Mouse (Mus musculus): ENCODE measurements around the gene Cpsf7. TPM values are rescaled to one million over a fixed set of nuclear protein-coding genes. Genes with fewer than 3 reads are reported as not detected.

The Cpsf7 gene
- total RNA-seq (2021), result 10 to 100 TPM; 17.0 to 21.0 TPM
- long read RNA-seq, experiment 1, partial matches to known transcripts, result 2 of 5 reads
- long read RNA-seq, experiment 1, other reads (novel, unspliced or antisense), result 1 of 5 reads
- long read RNA-seq, experiment 2, partial matches to known transcripts, result 3 of 7 reads
- long read RNA-seq, experiment 2, other reads (novel, unspliced or antisense), result 3 of 7 reads

DNA sequence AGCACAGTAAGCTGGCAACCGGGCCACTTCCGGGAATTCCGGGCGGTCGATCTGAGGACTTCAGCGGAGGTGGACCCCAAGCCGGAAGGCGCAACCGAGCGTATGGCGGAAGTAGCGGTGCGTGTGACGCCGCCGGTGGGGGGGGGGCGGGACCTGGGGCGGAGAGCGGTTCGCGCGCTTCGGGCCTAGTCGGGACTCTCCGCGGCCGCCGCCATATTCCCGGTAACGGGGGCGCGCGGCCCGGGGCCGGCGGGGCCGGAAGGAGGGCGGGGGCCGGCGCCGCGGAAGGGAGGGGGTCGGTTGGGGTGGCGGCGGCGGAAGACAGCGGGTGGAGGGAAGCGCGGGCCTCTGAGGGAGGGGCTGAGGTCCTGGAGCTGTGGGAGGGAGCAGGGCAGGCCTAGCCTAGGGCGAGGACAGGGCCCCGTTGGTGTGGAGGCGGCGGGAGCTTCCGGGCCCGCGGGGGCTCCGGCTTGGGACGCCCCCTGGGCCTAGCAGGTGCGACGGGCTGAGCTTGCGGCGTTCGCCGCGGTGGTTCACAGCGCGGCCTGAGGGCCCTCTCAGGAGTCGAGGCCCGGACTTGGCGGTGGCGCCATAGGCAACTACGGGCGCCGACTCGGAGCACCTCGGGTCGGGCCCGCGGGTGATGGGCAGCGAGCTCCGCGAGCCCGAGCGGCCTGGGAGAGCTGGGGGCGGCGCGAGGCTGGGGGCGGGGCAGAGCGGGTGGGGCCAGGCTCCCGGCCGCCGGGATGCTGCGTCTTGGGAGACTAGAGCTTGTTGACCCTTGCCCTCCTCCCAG is at the start of gene Cpsf7:
Gene Cpsf7, plus strand, starts transcription at position 161 of the 796 bp plus-strand sequence.
- peak; percentile 93 for DNase-seq
- intact Hi-C loops (cut with DNase I; ENCODE audit: low total_unique reads), result no loop called here

DNA sequence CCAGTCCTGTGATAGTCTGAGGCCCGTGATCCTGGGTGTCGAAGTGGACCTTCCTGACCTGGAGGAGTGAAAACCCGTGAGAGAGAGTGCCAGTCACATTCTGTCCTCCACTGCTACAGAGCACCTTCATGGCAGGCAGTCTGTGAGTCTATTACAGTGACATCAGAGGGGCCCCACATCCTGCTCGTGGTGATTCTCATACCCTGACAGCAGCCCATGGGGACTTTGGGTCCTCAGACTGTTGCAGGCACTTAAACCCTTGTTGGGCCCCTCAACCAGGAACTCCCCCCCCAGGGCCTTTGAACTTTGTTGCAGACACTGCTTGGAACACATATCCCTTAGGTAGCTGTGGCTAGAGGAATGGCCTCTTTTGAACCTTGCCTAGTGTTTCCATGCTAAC is 45.5 kb upstream of the Cpsf7 start:
- intact Hi-C loops (cut with DNase I; ENCODE audit: low total_unique reads), result no loop called here
- DNase-seq, result no peak

DNA sequence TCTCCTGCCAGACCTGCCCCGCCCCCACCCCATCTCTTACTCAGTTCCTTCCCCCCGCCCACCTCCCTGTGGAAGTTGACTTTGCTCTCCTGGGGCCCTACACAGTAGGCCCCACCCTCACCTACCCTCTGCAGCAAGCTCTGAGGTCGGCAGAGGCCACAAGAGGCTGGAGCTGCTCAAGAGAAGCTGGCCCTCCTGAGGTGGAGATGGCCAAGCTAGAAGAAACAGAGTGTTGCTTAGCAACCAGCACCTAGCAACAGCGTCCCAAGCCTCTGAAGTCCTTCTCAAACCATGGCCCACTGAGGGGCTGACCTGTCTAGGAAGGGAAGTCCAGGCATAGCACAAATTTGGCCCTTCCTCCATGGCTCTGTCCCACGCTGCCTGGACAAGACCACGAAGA is 42.4 kb upstream of the Cpsf7 start, which contains the start of gene Ppp1r32:
Gene Ppp1r32, minus strand, starts transcription at position 226 of the 400 bp plus-strand sequence.
- intact Hi-C loops (cut with DNase I; ENCODE audit: low total_unique reads), result loop anchor here (10.0 kb wide), 1 partner anchor 228 kb away; no protein-coding TSS in a partner anchor
- no peak for DNase-seq

DNA sequence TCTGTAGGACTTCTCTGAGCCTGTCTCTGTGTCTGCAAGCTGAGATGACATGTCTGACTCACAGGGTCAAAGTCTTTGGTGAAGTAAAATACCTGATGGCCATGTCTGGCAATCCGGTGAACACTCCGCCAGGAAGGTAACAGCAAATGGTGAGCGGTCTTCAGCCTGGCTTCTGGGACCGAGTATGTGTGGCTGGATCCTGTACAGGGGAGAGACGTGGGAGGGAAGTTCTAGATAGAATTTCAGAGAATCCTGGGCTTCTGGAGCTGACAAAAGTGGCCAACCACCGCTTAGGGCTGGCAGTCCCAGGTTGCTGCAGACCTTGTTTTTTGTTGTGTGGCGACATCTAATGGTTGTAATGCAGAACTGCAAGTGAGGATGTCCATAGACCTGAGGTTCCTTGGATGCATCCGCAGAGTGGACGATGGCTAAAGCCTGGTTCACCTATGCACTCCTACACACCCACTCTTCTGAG is 38.8 kb upstream of the Cpsf7 start:
- intact Hi-C loops (cut with DNase I; ENCODE audit: low total_unique reads), result loop anchor here (10.0 kb wide), 1 partner anchor 232 kb away; no protein-coding TSS in a partner anchor
- peak; percentile 19 for DNase-seq

DNA sequence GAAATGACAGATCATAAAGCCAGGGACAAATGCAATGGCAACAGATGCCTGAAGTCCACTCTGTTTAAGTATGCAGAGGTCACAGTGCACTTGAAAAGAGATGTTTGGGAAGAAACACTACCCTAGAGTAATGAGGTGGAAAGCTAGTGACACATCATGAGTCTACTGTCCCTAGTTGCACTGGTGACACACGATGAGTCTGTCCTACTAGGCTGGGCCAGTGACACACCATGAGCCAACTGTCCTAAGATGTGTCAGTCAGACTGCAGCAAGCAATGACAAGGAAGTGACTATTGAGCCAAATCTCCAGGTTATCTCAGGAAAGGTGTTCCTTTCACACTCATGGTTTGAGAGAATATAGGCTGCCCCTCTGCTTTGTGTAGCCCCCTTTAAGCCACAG is 29.4 kb upstream of the Cpsf7 start:
- no peak for DNase-seq
- intact Hi-C loops (cut with DNase I; ENCODE audit: low total_unique reads), result no loop called here

DNA sequence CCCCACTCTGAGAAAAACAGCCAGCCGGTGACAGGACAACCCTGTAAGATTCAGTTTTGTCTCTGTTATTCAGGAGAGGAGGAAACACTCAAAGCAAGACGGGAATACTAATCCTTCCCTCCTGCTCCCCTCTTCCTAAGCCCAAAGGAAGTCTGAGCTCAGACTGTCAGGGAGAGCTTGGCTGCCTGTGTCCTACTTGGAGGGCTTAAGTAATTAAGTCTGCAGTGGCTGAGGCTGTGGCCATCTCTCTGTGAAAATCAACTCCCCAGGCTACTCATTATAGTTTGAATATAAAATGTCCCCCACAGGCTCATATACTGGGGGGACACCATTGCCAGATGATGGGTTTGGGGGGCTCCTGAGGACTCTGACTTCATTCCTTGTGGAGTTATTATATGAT is 28.1 kb upstream of the Cpsf7 start:
- intact Hi-C loops (cut with DNase I; ENCODE audit: low total_unique reads), result no loop called here
- no peak for DNase-seq

DNA sequence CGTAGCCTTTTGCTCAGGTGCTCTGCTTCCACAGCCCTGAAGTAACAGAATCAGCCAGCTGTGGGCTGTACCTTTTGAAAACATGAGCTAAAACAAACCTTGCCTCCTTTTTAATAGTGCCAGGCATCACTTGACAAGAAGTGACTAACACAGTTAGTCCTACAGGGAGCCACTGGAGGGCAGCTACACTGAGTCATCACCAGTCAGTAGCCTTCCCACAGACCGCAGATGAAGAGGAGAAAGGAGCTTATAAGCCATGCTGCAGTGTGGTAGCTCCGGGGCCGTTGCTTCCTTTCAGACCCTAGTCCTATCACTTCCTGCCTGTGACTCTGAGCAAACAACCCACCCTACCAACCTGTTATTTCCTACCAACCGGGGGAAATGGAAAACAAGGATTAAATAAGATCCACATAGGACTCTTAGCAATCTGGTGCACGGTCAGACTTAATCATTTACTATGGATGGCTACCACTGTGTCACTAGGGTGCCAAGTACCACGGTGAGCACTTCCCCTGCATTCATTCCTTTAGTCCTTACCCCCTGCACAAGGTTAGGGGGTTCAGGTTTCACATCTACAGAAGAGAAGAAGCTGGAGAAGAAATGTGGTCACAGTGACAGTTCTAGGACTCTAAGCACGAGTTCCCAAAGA is 27.4 kb upstream of the Cpsf7 start:
- intact Hi-C loops (cut with DNase I; ENCODE audit: low total_unique reads), result no loop called here
- DNase-seq, result no peak

DNA sequence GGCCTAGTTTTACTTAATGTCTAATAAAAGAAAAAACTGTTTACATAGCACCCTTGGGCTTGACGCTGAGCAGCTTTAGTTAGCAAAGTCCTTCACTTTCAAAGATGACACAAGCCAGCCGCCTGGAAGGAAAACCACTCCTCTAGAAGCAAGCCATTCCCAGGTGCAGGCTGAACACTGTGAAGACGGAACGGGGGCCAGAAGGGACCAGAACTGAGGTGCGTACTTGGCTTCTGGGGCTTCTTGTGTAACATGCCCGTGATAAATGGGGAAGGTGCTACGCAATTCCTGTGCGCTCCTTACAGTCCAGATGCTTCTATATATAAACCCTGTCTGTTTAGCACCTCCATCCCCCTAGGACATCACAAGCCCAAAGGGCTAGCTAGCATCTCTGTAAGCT is 24.5 kb upstream of the Cpsf7 start:
- no peak for DNase-seq
- intact Hi-C loops (cut with DNase I; ENCODE audit: low total_unique reads), result no loop called here

DNA sequence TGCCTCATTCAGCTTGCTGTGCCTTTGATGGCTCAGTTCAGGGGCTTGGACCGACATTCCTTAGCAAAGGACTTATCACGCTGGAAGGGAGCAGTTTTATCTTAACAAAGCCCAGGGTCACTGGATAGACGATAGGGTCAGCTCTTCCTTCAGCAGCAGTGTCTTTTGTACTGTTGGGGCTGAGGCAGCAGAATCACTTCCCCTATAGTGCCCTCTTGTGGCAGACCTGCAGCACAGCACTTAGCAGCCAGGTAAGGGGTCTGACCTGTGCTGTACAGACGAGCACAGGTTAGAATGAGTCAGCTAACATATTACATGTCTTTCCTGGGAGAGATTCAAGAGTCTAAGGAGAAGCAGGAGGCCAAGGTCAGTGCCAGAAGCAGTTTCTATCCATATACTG is 22.5 kb upstream of the Cpsf7 start:
- intact Hi-C loops (cut with DNase I; ENCODE audit: low total_unique reads), result no loop called here
- DNase-seq, result no peak

DNA sequence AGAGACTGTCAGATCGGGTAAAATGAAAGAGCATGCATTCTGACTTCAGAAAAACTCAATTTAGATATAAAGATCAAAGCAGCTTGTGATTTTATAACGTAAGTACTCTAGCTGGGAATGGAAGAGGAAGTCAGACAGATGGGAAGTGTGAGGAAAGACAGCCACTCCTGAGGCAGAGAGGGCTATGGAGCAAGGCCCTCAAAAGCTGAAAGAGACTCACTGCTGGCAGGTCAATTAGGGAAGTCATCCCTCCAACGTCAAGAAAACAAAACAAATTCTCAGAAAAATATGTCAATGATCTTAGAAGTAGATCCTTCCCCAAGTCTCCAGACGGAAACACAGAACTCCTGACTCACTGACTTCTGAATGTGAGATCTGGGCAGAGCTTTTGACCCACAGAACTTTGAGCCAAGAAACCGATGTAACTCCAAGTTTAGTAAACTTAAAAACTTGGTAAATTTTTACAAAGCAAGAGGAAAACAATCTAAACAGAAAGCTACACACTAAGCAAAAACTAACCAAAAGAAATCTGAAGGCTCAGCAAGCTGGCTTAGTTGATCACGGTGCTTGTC is 14.2 kb upstream of the Cpsf7 start:
- intact Hi-C loops (cut with DNase I; ENCODE audit: low total_unique reads), result no loop called here
- DNase-seq, result no peak

DNA sequence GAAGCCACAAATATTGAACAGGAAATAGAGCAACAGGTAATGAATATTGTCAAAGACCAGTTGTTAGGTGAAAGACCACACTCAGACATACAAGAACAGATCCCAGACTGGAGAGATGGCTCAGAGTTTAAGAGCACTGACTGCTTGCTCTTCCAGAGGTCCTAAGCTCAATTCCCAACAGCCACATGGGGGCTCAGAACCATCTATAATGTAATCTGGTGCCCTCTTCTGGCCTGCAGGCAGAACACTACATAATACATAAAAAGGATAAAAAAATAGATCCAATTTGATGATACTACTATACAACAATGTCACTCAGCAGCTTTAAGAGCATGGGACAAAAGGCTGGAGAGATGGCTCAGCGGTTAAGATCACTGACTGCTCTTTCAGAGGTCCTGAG is 4.7 kb upstream of the Cpsf7 start:
- DNase-seq, result no peak
- intact Hi-C loops (cut with DNase I; ENCODE audit: low total_unique reads), result no loop called here

DNA sequence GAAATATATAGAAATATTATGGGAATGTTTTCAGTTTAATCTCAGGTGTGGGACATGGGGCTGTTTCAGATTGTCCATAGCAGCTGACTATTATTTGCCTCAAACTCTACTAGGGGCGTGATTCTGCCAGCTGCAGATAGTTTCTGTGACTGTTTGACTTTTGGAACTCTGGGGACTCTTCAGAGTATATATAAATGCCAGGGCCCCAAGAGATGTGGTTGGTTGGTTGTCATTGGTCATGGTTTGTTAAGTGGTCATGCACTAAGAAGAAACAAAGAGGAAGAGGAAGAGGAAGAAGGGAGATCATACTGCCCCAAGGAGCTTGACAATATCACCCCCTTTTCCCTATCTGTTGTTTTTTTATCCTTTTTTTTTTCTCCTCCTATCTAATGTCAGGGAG is 3.1 kb upstream of the Cpsf7 start:
- intact Hi-C loops (cut with DNase I; ENCODE audit: low total_unique reads), result no loop called here

DNA sequence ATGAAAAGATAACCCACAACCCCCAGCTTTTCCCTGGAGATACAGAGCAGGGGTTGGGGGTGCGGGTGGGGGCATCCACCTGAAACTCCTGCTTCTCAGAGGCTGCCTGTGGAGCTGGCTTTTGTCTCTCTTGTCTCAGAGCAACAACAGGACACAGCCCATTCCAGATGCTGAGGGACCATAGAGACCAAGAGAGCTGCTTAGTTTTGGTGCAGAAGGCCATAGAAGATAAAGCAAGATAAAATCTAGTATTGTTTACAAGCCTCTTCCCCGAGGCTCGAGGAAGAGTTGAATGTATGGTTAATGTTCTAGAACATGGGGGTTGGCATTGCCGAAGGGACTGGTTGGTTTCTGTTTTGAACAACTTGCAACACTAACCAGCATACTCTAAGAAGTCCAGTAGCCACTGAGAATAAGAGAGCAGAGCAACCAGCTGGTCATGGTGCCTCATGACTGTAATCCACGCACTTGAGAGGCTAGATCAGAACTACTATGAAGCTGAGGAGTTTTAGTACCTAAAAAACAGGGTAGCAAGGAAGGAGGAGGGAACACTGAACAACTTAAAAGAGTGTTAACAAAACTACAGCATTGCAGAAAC is 1.5 kb upstream of the Cpsf7 start:
- intact Hi-C loops (cut with DNase I; ENCODE audit: low total_unique reads), result no loop called here
- no peak for DNase-seq

More for the DNA sequence above, 3.1 kb upstream of the Cpsf7 start:
- no peak for DNase-seq

DNA sequence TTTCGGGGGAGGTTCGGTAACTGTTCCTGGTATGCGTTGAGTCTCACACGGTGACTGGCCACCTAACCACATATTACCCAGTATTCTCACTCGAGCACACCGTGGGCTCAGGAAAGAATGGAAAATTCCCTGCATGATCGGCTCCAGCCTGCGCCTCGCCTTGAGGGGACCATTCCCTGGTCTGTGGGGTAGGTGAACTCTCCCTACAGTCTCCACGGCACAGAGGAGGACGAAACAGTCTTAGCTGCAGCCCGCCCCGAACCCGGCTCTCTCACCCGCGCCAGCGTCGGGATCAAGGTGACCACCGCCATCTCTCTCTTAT is 321 bp upstream of the Cpsf7 start:
- DNase-seq, result no peak
- intact Hi-C loops (cut with DNase I; ENCODE audit: low total_unique reads), result no loop called here

DNA sequence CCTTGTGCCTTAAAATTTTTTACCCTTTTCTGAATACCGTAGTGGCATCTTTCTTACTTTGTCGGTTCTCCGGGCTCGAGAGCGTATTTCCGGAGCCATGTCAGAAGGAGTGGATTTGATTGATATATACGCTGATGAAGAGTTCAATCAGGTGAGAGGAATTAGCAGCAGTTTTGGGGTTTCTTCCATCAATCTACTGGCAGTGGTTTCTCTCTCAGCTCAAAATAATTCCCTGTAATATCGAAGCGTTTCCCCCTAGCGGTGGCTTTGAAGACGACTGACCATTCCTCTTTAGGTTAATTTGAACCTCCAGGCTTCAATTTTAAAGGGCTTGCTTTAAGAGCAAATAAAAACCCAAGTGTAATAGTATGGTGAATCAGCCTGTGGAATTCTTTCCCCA is 844 bp downstream of the Cpsf7 start, which contains the start of gene Sdhaf2:
Gene Sdhaf2, minus strand, starts transcription at position 233 of the 400 bp plus-strand sequence.
- DNase-seq, result no peak
- intact Hi-C loops (cut with DNase I; ENCODE audit: low total_unique reads), result no loop called here

DNA sequence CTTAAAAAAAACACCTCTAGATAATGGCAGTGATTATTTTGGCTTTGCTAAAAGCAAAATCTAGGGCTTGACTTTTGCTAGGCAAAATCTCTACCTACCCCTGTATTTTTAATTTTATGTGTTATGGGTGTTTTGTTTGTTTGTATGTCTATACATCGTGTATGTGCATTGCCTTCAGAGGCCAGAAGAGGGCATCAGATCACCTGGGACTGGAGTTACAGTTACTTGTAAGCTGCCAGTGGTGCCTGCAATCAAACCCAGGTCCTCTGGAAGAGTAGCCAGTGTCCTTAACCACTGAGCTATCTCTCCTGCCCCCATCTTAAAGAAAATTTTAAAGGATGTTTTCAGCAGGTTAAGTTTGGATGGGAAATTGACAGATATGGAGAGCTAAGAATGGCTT is 5.0 kb downstream of the Cpsf7 start:
- intact Hi-C loops (cut with DNase I; ENCODE audit: low total_unique reads), result no loop called here

DNA sequence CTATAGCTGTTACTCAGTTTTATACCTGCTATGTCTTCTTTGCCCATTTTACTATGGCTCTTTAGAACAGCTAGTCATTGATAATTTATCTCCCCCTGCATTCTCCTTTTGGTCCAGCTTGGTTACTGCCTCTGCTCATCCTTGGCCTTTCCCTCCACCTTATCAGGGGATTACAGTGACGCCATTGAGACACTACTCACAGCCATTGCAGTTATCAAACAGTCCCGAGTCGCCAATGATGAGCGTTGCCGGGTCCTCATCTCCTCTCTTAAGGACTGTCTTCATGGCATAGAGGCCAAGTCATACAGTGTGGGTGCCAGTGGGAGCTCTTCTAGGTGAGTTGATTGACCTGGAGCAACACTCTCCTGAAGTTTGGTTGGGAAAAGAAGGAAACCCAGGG is 14.4 kb downstream of the Cpsf7 start:
- DNase-seq, result no peak
- intact Hi-C loops (cut with DNase I; ENCODE audit: low total_unique reads), result loop anchor here (5.0 kb wide), 1 partner anchor 73 kb away; no protein-coding TSS in a partner anchor

More for the DNA sequence above, 5.0 kb downstream of the Cpsf7 start:
- no peak for DNase-seq

DNA sequence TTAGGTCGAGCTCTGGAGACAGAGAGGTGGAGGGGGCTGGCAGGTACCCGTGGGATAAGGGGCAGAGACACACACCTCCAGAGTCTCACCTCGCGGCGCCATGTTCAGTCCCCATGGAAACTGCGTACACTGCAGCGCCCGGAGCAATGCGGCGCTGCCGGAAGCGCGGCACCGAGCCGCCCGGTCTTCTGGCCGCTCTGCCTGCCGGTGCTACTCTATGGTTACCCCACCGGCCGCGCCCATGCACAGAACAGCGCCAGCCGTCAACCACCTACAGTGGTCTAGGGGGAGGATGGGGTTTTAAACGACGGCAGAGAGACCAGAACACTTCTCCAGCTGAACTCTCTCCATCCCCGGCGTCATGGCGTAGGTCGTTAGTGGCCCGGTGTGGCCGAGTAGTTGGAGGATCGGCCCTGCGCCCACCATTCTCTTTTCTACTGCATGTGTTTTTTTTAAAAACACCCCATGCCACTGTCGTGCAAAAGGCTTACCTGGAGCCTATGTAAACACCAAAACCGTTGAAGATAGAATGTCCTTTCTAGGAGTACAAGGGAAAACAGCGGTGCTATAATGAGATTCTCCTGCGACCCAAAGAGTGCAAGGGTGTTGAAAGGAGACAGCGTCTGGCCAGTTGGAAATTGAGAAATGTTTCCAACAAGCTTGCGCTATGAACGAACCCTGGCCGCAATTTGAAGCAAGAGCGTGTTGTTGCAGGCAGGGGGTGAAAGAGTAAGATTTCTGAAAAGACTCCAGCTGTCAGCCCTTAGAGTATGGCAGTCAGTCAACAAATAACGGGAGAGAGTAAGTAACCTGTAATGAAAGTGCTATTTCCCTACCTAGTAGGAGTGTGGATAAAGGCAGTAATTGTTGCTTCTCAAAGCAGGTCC is 30.8 kb downstream of the Cpsf7 start, which contains the start of gene Tmem216:
Gene Tmem216, minus strand, starts transcription at position 615 of the 887 bp plus-strand sequence.
- intact Hi-C loops (cut with DNase I; ENCODE audit: low total_unique reads), result no loop called here
- peak; percentile 82 for DNase-seq

DNA sequence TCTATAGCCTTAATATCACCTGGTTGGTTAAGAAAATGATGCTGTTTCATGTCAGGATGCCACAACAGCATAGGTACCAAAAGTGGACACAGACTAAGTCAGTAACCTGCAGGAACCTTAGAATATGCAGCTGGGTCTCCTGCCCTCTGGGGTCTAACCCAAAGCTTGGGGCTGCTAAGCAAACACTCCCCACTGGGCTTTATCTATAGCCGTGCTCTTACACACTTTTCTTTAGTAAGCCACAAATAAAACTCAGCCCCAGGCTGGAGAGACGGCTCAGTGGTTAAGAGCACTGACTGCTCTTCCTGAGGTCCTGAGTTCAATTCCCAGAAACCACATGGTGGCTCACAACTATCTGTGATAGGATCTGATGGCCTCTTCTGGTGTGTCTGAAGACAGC is 31.9 kb downstream of the Cpsf7 start:
- no peak for DNase-seq
- intact Hi-C loops (cut with DNase I; ENCODE audit: low total_unique reads), result no loop called here

Data from gastrocnemius, postnatal 14 days (tissue).